Mouse (Mus musculus): ENCODE measurements at regions not wholly inside any gene's neighbourhood (a gene's known extent, or its start where the extent isn't known, plus 50 kb on each side); places are given as distances from the start of the nearest gene placed in this dataset.

DNA sequence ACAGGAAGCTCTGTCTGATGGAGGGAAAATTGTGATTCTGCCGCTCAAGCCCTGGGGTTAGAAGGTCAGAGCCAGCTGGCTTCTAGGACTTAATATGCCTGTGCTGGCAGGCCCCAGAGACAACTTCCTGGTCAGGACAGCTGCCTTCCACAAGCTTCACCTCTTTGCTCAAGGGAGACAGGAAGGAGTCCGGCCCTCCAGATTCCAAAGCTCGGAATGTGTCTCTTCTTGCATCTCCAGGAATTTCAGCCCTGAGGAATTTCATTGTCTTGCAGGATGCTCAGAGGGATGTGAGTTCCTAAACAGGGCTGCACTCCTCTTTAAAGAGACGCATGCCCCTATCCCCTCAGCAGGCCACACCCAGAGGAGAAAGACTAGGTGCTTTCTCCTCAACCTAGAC is 127.7 kb downstream of the Emx2 start:
- 60% methylated on average over 4 of the region's 4 CpGs for WGBS
- H3K9ac ChIP-seq (replicated peaks; ENCODE audit: low read depth, low read length) = no peak overlapping the region
- no peak for ATAC-seq

DNA sequence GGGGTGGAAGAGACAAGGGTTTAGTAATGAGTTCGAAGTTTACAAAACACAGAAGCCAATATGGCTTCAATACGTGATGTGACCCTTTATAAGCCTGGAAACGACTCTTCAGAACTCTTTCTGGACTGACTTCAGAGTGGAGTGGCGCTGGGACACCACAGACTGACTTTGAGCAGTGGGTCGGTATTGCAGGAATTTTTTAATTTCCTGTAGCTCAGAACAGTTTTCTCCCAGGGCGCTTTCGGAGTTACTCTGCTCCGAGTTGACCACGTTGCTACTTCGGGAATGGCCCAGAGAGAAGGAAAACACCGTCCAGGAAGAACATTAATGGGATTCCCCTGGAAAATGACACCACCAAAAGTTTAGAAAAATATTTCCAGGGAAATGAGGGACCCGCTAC is 129.1 kb downstream of the Emx2 start:
- H3K4me2 ChIP-seq (ENCODE audit: low read length) = no peak overlapping the region
- H3K27ac ChIP-seq (ENCODE audit: low read length) = no peak overlapping the region
- H3K27me3 ChIP-seq (replicated peaks; ENCODE audit: control insufficient read depth, insufficient read depth, low read length) = no peaks in the 10 kb centered on the region
- H3K36me3 ChIP-seq (ENCODE audit: control insufficient read depth, insufficient read depth) = no peaks in the 10 kb centered on the region
- H3K9me3 ChIP-seq (ENCODE audit: control insufficient read depth, low read length) = no peaks in the 10 kb centered on the region
- H3K9ac ChIP-seq (replicated peaks; ENCODE audit: low read depth, low read length) = no peak overlapping the region
- 80% methylated on average over 12 of the region's 12 CpGs for WGBS
- H3K4me3 ChIP-seq (replicated peaks; ENCODE audit: low read length) = no peak overlapping the region
- no peak for ATAC-seq
- H3K4me1 ChIP-seq (replicated peaks; ENCODE audit: control insufficient read depth, insufficient read depth, low read length) = peaks cover 6% of the 10 kb centered on the region

More for the DNA sequence above, 127.7 kb downstream of the Emx2 start:
- Histone ChIP-seq H3K36me3 (ENCODE audit: control insufficient read depth, insufficient read depth) (no peaks in the 10 kb centered on the region), H3K4me3 (replicated peaks; ENCODE audit: low read length) (no peak overlapping the region), H3K27ac (ENCODE audit: low read length) (no peak overlapping the region), H3K4me1 (replicated peaks; ENCODE audit: control insufficient read depth, insufficient read depth, low read length) (peaks cover 6% of the 10 kb centered on the region), H3K9me3 (ENCODE audit: control insufficient read depth, low read length) (no peaks in the 10 kb centered on the region), H3K27me3 (replicated peaks; ENCODE audit: control insufficient read depth, insufficient read depth, low read length) (no peaks in the 10 kb centered on the region), H3K4me2 (ENCODE audit: low read length) (no peak overlapping the region)

DNA sequence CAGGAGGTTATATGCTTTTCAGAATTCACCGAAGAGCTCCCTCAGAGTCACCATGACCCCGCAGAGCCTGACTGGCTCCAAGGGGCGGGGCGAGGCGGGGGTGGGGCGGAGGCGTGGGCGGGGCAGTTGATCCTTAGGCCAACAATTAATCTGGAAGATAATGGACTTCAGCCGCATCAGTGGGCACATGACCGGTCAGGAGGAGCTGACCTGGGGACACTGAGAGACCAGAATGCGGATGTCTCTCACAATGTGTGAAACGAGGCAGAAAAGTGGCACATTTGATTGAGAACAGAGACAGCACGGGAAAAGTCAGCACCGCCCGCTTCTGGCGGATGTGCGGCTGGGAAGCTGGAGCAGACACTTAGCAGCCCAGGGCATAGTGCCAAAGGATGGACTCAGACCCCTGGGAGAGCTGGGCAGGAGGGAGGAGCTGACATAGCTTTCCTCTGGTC is 129.9 kb downstream of the Emx2 start:
- H3K9ac ChIP-seq (replicated peaks; ENCODE audit: low read depth, low read length) = no peak overlapping the region
- H3K4me3 ChIP-seq (replicated peaks; ENCODE audit: low read length) = peak overlapping the region; percentile 19; the same call in 1 of the 2 replicates
- H3K4me2 ChIP-seq (ENCODE audit: low read length) = peak overlapping the region; percentile 45
- peaks cover 6% of the 10 kb centered on the region for H3K4me1 ChIP-seq (replicated peaks; ENCODE audit: control insufficient read depth, insufficient read depth, low read length)
- no peaks in the 10 kb centered on the region for H3K9me3 ChIP-seq (ENCODE audit: control insufficient read depth, low read length)
- no peak for ATAC-seq
- no peaks in the 10 kb centered on the region for H3K27me3 ChIP-seq (replicated peaks; ENCODE audit: control insufficient read depth, insufficient read depth, low read length)
- H3K27ac ChIP-seq (ENCODE audit: low read length) = no peak overlapping the region
- H3K36me3 ChIP-seq (ENCODE audit: control insufficient read depth, insufficient read depth) = no peaks in the 10 kb centered on the region
- 4% methylated on average over 17 of the region's 17 CpGs for WGBS

DNA sequence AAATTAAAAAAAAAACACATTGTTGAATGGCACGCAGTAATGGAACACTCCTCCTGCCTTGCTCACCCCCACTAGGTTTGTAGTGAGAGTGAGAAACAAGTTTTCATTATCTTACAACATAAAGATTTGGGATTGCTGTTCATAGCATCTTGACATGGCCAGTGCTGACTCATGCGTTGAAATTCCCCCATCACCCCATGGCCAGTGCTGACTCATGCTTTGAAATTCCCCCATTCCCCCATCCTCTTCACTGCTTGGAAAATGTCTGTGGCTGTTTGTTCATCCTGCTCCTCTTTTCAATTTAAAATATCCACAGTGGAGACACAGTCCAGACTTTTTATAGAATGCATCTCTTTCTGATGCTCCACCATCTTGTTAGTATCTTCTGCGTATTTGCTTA is 131.8 kb downstream of the Emx2 start:
- Histone ChIP-seq H3K9me3 (ENCODE audit: control insufficient read depth, low read length) (no peaks in the 10 kb centered on the region), H3K27me3 (replicated peaks; ENCODE audit: control insufficient read depth, insufficient read depth, low read length) (no peaks in the 10 kb centered on the region)

DNA sequence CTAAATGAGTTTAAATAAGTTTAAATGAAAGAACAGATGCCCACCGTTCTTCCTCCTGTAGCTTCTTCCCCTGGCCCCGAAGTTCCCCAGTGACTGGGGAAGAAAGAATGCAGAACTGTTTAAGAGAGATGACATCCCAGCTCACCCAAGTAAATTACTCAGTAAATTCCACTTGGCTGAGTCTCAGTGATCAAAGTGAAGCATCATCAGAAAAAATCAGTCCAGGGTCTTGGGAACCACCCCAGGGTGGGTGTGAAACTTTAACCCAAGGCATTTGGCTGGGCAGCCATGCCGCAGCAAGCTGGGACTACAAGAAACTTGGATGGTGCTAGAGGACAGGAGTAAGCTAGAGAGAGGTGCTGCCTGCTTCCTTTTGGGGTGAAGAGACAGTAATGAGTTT is 133.9 kb downstream of the Emx2 start:
- Histone ChIP-seq H3K4me1 (replicated peaks; ENCODE audit: control insufficient read depth, insufficient read depth, low read length) (peaks cover 6% of the 10 kb centered on the region), H3K9ac (replicated peaks; ENCODE audit: low read depth, low read length) (no peak overlapping the region), H3K27ac (ENCODE audit: low read length) (no peak overlapping the region), H3K4me3 (replicated peaks; ENCODE audit: low read length) (no peak overlapping the region), H3K4me2 (ENCODE audit: low read length) (no peak overlapping the region), H3K27me3 (replicated peaks; ENCODE audit: control insufficient read depth, insufficient read depth, low read length) (no peaks in the 10 kb centered on the region), H3K36me3 (ENCODE audit: control insufficient read depth, insufficient read depth) (no peaks in the 10 kb centered on the region), H3K9me3 (ENCODE audit: control insufficient read depth, low read length) (no peaks in the 10 kb centered on the region)
- no peak for ATAC-seq
- 83% methylated on average over 3 of the region's 3 CpGs for WGBS

More for the DNA sequence above, 131.8 kb downstream of the Emx2 start:
- Histone ChIP-seq H3K9ac (replicated peaks; ENCODE audit: low read depth, low read length) (no peak overlapping the region), H3K27ac (ENCODE audit: low read length) (no peak overlapping the region), H3K36me3 (ENCODE audit: control insufficient read depth, insufficient read depth) (no peaks in the 10 kb centered on the region), H3K4me1 (replicated peaks; ENCODE audit: control insufficient read depth, insufficient read depth, low read length) (peaks cover 6% of the 10 kb centered on the region), H3K4me3 (replicated peaks; ENCODE audit: low read length) (no peak overlapping the region), H3K4me2 (ENCODE audit: low read length) (no peak overlapping the region)
- no peak for ATAC-seq
- WGBS = 99% methylated on average over 3 of the region's 3 CpGs

DNA sequence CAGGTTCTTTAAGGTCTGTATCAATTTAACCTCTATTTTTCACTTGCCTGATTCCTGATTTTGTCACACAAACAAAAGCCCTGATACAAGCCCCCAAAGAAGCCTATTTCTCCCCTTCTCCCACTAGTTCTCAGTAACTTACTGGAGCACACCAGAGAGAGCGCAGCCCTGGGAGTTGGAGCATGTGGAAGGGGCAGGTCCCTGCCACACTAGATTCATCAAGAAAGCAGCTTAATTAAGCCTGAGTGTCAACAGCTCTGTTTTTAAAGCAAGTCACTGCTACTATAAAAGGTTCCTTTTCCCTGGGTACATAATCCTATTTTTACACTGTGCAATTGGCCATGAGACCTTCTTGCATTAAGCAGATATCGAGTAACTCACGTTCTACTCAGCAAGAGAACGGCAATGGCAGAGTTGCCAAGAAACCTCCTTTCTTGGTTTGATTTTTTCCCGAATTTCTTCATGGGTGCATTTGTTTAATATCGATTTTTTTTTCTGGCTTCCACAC is 166.2 kb downstream of the Emx2 start:
- ATAC-seq = no peak
- H3K4me1 ChIP-seq (replicated peaks; ENCODE audit: control insufficient read depth, insufficient read depth, low read length) = peaks cover 13% of the 10 kb centered on the region

DNA sequence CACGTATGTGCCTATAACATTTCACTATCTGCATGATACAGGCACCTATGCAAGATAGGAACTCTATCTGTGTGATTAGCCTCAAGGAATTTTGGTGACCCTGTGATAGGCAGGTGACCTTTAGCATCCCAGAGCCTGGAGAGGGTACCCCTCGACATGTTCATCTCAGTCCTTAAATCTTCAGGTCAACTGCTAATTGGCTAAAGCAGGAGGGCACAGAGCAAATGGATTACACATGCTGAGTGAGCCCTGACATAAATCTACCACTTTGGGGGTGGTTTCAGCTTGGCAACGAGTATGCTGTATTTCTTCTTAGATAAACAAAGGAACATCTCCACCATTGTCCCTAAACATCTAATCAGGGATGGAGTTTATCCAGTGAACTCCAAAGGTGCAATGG is 169.5 kb downstream of the Emx2 start:
- H3K27ac ChIP-seq (ENCODE audit: low read length) = no peak overlapping the region
- 65% methylated on average over 3 of the region's 3 CpGs for WGBS
- no peaks in the 10 kb centered on the region for H3K9me3 ChIP-seq (ENCODE audit: control insufficient read depth, low read length)
- H3K9ac ChIP-seq (replicated peaks; ENCODE audit: low read depth, low read length) = no peak overlapping the region
- no peak overlapping the region for H3K4me3 ChIP-seq (replicated peaks; ENCODE audit: low read length)
- no peak for ATAC-seq
- H3K4me1 ChIP-seq (replicated peaks; ENCODE audit: control insufficient read depth, insufficient read depth, low read length) = peaks cover 13% of the 10 kb centered on the region
- 0 out of 2 replicates have a peak, but pooled peaks cover 3% of the 10 kb centered on the region for H3K27me3 ChIP-seq (replicated peaks; ENCODE audit: control insufficient read depth, insufficient read depth, low read length)
- H3K36me3 ChIP-seq (ENCODE audit: control insufficient read depth, insufficient read depth) = no peaks in the 10 kb centered on the region
- H3K4me2 ChIP-seq (ENCODE audit: low read length) = no peak overlapping the region

More for the DNA sequence above, 166.2 kb downstream of the Emx2 start:
- Histone ChIP-seq H3K27ac (ENCODE audit: low read length) (no peak overlapping the region), H3K9me3 (ENCODE audit: control insufficient read depth, low read length) (no peaks in the 10 kb centered on the region), H3K36me3 (ENCODE audit: control insufficient read depth, insufficient read depth) (no peaks in the 10 kb centered on the region), H3K4me2 (ENCODE audit: low read length) (no peak overlapping the region), H3K27me3 (replicated peaks; ENCODE audit: control insufficient read depth, insufficient read depth, low read length) (0 out of 2 replicates have a peak, but pooled peaks cover 3% of the 10 kb centered on the region), H3K4me3 (replicated peaks; ENCODE audit: low read length) (no peak overlapping the region), H3K9ac (replicated peaks; ENCODE audit: low read depth, low read length) (no peak overlapping the region)
- WGBS = 32% methylated on average over 6 of the region's 6 CpGs

DNA sequence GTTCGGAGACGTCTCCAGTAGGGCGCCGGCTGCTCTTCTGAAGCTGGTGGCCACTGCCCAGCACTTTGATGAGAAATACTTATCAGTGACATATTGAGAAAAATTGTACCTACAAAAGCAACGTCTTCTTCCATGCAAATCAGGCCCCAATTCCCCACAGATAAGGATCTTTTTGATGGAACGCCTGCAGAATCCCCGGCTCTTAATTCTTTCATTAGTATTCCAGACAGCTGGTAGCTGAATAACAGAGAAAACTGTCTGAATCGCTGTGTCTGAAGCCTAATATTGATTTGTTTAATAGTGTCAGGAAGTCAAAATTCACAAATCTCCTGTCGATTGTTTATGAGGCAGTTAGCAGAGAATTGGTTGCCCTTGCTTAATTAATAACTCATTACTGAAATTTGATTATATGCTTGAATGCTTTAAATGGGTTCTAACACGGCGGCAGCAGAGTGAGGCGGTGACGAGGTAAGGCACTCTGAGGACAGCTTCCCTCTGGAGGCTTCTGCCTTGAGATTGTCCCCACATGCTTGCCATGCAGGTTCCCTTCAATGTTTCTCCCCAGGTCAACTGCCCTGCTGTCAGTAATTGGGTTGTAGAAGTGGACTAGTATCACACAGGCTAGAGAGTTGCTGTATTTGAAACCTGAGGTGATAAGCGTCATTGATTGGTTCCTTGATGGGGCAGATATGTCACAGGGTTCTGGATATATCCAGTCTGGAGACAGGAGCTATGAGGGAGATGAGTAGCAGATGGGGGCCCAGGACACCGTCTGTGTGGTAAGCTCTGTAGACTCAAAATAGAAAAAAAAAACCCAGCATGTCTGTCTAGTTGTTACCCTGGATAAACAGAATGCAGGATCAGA is 170.4 kb downstream of the Emx2 start:
- Histone ChIP-seq H3K9me3 (ENCODE audit: control insufficient read depth, low read length) (no peaks in the 10 kb centered on the region), H3K36me3 (ENCODE audit: control insufficient read depth, insufficient read depth) (no peaks in the 10 kb centered on the region), H3K27ac (ENCODE audit: low read length) (0 out of 2 replicates have a peak overlapping the region, but pooled peaks have one; percentile 10), H3K27me3 (replicated peaks; ENCODE audit: control insufficient read depth, insufficient read depth, low read length) (no peaks in the 10 kb centered on the region), H3K4me1 (replicated peaks; ENCODE audit: control insufficient read depth, insufficient read depth, low read length) (peaks cover 13% of the 10 kb centered on the region), H3K4me2 (ENCODE audit: low read length) (no peak overlapping the region), H3K9ac (replicated peaks; ENCODE audit: low read depth, low read length) (no peak overlapping the region), H3K4me3 (replicated peaks; ENCODE audit: low read length) (no peak overlapping the region)
- WGBS = 39% methylated on average over 15 of the region's 15 CpGs
- no peak for ATAC-seq

DNA sequence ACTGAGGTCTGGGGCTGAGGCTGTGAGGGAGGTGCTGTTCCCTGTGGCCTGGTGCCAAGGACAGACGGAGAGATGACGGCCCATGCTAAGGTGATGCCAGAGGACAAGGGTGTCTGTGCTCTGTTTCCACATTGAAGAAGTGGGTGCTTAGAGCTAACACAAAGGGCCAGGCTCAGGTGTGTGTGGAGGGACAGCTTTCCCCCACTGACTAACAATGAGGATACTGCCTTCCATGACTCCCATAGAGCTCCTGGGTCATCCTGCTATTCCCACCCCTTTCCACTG is 170.9 kb downstream of the Emx2 start:
- 50% methylated on average over 2 of the region's 2 CpGs for WGBS
- H3K27ac ChIP-seq (ENCODE audit: low read length) = no peak overlapping the region
- no peaks in the 10 kb centered on the region for H3K27me3 ChIP-seq (replicated peaks; ENCODE audit: control insufficient read depth, insufficient read depth, low read length)
- H3K4me2 ChIP-seq (ENCODE audit: low read length) = no peak overlapping the region
- no peak overlapping the region for H3K9ac ChIP-seq (replicated peaks; ENCODE audit: low read depth, low read length)
- no peaks in the 10 kb centered on the region for H3K9me3 ChIP-seq (ENCODE audit: control insufficient read depth, low read length)
- no peak for ATAC-seq
- peaks cover 13% of the 10 kb centered on the region for H3K4me1 ChIP-seq (replicated peaks; ENCODE audit: control insufficient read depth, insufficient read depth, low read length)
- H3K4me3 ChIP-seq (replicated peaks; ENCODE audit: low read length) = no peak overlapping the region
- H3K36me3 ChIP-seq (ENCODE audit: control insufficient read depth, insufficient read depth) = no peaks in the 10 kb centered on the region
